Mouse (Mus musculus) testis, adult 2 months (tissue): Measurements from ENCODE around the gene Olfr117. TPM values are rescaled to one million over a fixed set of nuclear protein-coding genes. Genes with fewer than 3 reads are reported as not detected.
"Not testable (repeated sequence)": the region's sequence is repeated elsewhere in the genome, so short reads cannot be mapped to it uniquely, and the experiment has no call there.

ENCODE experiments used
- H3K27ac ChIP-seq: fragments of 200-500 bp; 2 replicates; pipeline ENCODE4 v1.5.1; 2012; ENCODE audit warnings: low read depth, low read length; ENCODE audit not compliant: control insufficient read depth, insufficient read depth
- H3K27me3 ChIP-seq: fragments of 200-500 bp; 2 replicates; pipeline ENCODE4 v1.6.1; 2012; ENCODE audit warnings: mild to moderate bottlenecking, low read length, moderate library complexity; ENCODE audit not compliant: control insufficient read depth, insufficient read depth
- H3K36me3 ChIP-seq: fragments of 200-500 bp; 2 replicates; pipeline ENCODE4 v1.6.1; 2012; ENCODE audit warnings: mild to moderate bottlenecking, low read length; ENCODE audit not compliant: control insufficient read depth, insufficient read depth
- H3K4me1 ChIP-seq: fragments of 200-500 bp; 2 replicates; pipeline ENCODE4 v1.6.1; 2012; ENCODE audit warnings: low read length; ENCODE audit not compliant: control insufficient read depth, insufficient read depth
- H3K4me3 ChIP-seq: fragments of 200-500 bp; 2 replicates; pipeline ENCODE4 v1.5.1; 2012; ENCODE audit warnings: low read depth, mild to moderate bottlenecking, low read length, moderate library complexity, mixed read lengths; ENCODE audit not compliant: control insufficient read depth
- CTCF ChIP-seq: fragments of 200-500 bp; IDR thresholded peaks from 2 replicates; pipeline ENCODE4 v1.5.1; 2012; ENCODE audit warnings: low read depth, mild to moderate bottlenecking, inconsistent platforms, low read length, moderate library complexity; ENCODE audit not compliant: control insufficient read depth, insufficient read depth, insufficient replicate concordance
- POLR2A ChIP-seq: fragments of 200-500 bp; IDR thresholded peaks from 2 replicates; pipeline ENCODE4 v1.6.1; 2012; ENCODE audit warnings: low read depth, mild to moderate bottlenecking, inconsistent platforms, low read length, moderate library complexity; ENCODE audit not compliant: control insufficient read depth
- polyA plus RNA-seq: library from polyadenylated mRNA; depleted of rRNA; stranded (reverse); fragments of >200 nt; gene quantifications from 2 replicates; pipeline ENCODE4 v1.2.3, GENCODE M21; 2012; rRNA removed

Olfr117 gene
- not detected in 2 replicates for polyA plus RNA-seq

GRCm38 (mm10) chr17:37663682-37664081 lies at the start of gene Olfr117:
Gene Olfr117, minus strand, starts transcription at chr17:37663782.
- Histone ChIP-seq H3K4me1 (no peaks in the 10 kb centered on the region), H3K36me3 (no peaks in the 10 kb centered on the region), H3K27ac (no peak within 1 kb of the TSS), H3K27me3 (no peaks in the 10 kb centered on the region), H3K4me3 (no peak within 1 kb of the TSS)
- no peak for TF ChIP-seq POLR2A
- no peak for TF ChIP-seq CTCF

DNA sequence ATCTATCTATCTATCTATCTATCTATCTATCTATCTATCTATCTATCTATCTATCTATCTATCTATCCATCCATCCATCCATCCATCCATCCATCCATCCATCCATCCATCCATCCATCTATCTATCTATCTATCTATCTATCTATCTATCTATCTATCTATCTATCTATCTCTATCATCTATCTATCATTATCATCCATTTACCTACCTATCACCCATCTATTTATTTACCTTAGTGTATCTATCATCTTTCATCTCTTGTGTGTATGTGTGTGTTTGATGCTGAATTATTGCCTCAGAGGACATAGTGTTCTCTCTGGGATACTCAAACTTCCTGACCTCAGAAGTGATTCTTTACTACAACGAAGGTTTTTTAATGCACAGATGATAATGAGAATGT lies 32.7 kb upstream of the Olfr117 start, which contains the start of gene Olfr119:
TSS of gene Olfr119 (plus strand) at position 301 of the 400 bp plus-strand sequence.
- not testable (repeated sequence) for H3K27ac ChIP-seq, H3K27me3 ChIP-seq, H3K4me1 ChIP-seq, H3K4me3 ChIP-seq, H3K36me3 ChIP-seq

DNA sequence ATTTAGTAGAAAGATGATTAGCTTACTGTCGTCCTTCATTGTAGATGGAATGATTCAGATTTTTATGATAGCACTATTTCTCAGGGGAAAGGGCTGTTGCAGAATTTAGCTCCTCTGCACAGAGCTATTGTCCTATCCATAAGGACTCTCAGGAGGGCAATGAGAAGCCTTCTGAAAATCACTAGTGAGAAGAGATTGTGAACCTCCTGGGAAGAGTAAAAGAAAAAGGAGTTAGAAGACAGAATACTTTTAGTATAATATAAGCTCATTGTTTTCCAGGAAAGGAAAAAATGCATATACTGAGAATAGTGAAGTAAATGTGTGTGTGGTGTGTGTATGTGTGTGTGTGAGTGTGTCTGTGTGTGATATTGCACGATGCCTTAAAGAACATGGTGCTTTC lies 3.1 kb upstream of the Olfr117 start, which contains the start of gene Olfr118:
TSS of gene Olfr118 (plus strand) at position 301 of the 400 bp plus-strand sequence.
- Histone ChIP-seq H3K27me3 (no peaks in the 10 kb centered on the region), H3K36me3 (no peaks in the 10 kb centered on the region), H3K4me3 (no peak within 1 kb of the TSS), H3K27ac (no peak within 1 kb of the TSS), H3K4me1 (no peaks in the 10 kb centered on the region)
- TF ChIP-seq CTCF (no peak), POLR2A (no peak)

GRCm38 (mm10) chr17:37627009-37627408 lies 36.6 kb downstream of the Olfr117 start, which contains the start of the genes Olfr115 and Olfr116:
Gene Olfr115, minus strand, starts transcription at chr17:37627109.
Gene Olfr116, minus strand, starts transcription at chr17:37627199.
- Histone ChIP-seq H3K27me3 (no peaks in the 10 kb centered on the region), H3K4me3 (no peak within 1 kb of the TSS), H3K27ac (no peak within 1 kb of the TSS), H3K4me1 (no peaks in the 10 kb centered on the region), H3K36me3 (no peaks in the 10 kb centered on the region)
- no peak for TF ChIP-seq CTCF
- TF ChIP-seq POLR2A: no peak

Other genes with a start within 250 kb of the Olfr117 start
- gene Olfr108, start 218.3 kb downstream of the Olfr117 start, polyA plus RNA-seq: not detected in 2 replicates
- gene Olfr109, start 204.9 kb downstream of the Olfr117 start, polyA plus RNA-seq: not detected in 2 replicates
- gene H2-M2, start 180.2 kb downstream of the Olfr117 start, polyA plus RNA-seq: not detected in 2 replicates
- not detected in 2 replicates for gene Olfr110, start 171.3 kb downstream of the Olfr117 start, polyA plus RNA-seq
- gene Olfr111, start 155.8 kb downstream of the Olfr117 start, polyA plus RNA-seq: not detected in 2 replicates
- 19.3 and 26.9 TPM in 2 replicates for gene Olfr112, start 94.3 kb downstream of the Olfr117 start, polyA plus RNA-seq
- gene Olfr113, start 86.1 kb downstream of the Olfr117 start, polyA plus RNA-seq: not detected in 2 replicates
- not detected in 2 replicates for gene Olfr114, start 71.0 kb downstream of the Olfr117 start, polyA plus RNA-seq
- 0.11 TPM in 1 of 2 replicates, not detected in the other for gene Olfr115, start 36.7 kb downstream of the Olfr117 start, polyA plus RNA-seq
- 0.11 TPM in 1 of 2 replicates, not detected in the other for gene Olfr116, start 36.6 kb downstream of the Olfr117 start, polyA plus RNA-seq
- not detected in 2 replicates for gene Olfr118, start 3.2 kb upstream of the Olfr117 start, polyA plus RNA-seq
- not detected in 2 replicates for gene Olfr119, start 32.8 kb upstream of the Olfr117 start, polyA plus RNA-seq
- gene Olfr120, start 58.0 kb upstream of the Olfr117 start, polyA plus RNA-seq: not detected in 2 replicates
- not detected in 2 replicates for gene Olfr121, start 85.1 kb upstream of the Olfr117 start, polyA plus RNA-seq
- gene Olfr122, start 104.8 kb upstream of the Olfr117 start, polyA plus RNA-seq: not detected in 2 replicates
- 0.15 TPM in 1 of 2 replicates, not detected in the other for gene Olfr123, start 129.7 kb upstream of the Olfr117 start, polyA plus RNA-seq
- not detected in 2 replicates for gene Olfr124, start 136.1 kb upstream of the Olfr117 start, polyA plus RNA-seq
- gene Olfr125, start 169.2 kb upstream of the Olfr117 start, polyA plus RNA-seq: not detected in 2 replicates
- gene Olfr126, start 183.7 kb upstream of the Olfr117 start, polyA plus RNA-seq: 0.47 and 0.96 TPM in 2 replicates
- 1.9 and 2.9 TPM in 2 replicates for gene Olfr127, start 236.7 kb upstream of the Olfr117 start, polyA plus RNA-seq